Mouse (Mus musculus): ENCODE results near the gene Slc1a5.

Slc1a5 gene

GRCm38 (mm10) chr7:16846775-16847174 is 65.6 kb downstream of the Slc1a5 start:
- DNase-seq (ENCODE audit: low read depth, low spot score) = no peak

DNA sequence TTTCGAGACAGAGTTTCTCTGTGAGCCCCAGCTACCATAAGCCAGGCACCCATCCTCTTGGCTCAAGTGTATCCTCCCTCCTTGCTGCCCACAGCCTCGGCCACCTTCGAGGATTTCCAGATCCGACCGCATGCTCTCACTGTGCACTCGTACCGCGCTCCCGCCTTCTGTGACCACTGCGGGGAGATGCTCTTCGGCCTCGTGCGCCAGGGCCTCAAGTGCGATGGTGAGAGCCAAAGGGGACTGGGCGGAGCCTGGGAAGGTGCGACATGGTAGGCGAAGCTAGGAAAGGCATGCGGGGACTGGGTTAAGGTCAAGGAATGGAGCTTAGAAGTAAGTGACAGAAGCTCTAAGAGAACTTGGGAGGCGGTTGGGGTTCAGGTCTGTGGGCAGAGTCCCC is 66.4 kb downstream of the Slc1a5 start:
- DNase-seq (ENCODE audit: low read depth, low spot score) = no peak

Measured in retina, adult 2 months (tissue).